Mouse (Mus musculus) CD4-positive, CD25-positive, alpha-beta regulatory T cell, adult 2 months (primary cell): ENCODE measurements around the gene Alox5.
"Not testable (repeated sequence)": the region's sequence is repeated elsewhere in the genome, so short reads cannot be mapped to it uniquely, and the experiment has no call there.

Experiments used
- DNase-seq: peaks from one replicate; pipeline ENCODE4 v3.0.0-alpha.2; 2012; ENCODE audit warnings: low read depth, low spot score

The Alox5 gene

GRCm38 (mm10) chr6:116460544-116461283 lies at the start of gene Alox5:
TSS of gene Alox5 (minus strand) at chr6:116461178.
- no peak for DNase-seq

- DNase-seq: not testable (repeated sequence)
Observed at GRCm38 (mm10) chr6:116506302-116507003, 45.5 kb upstream of the Alox5 start, which contains the start of gene Olfr212. TSS of gene Olfr212 (plus strand) at chr6:116506516.

GRCm38 (mm10) chr6:116495960-116496359 lies 35.0 kb upstream of the Alox5 start:
- DNase-seq: no peak

GRCm38 (mm10) chr6:116493742-116494141 lies 32.8 kb upstream of the Alox5 start:
- DNase-seq: no peak

GRCm38 (mm10) chr6:116488791-116489190 lies 27.8 kb upstream of the Alox5 start, which contains the start of gene Olfr211:
TSS of gene Olfr211 (plus strand) at chr6:116489091.
- no peak for DNase-seq

GRCm38 (mm10) chr6:116486833-116487232 lies 25.9 kb upstream of the Alox5 start:
- DNase-seq: no peak

- DNase-seq: no peak
Observed at GRCm38 (mm10) chr6:116485081-116485480, 24.1 kb upstream of the Alox5 start.

- no peak for DNase-seq
Observed at GRCm38 (mm10) chr6:116468081-116468480, 7.1 kb upstream of the Alox5 start.

- no peak for DNase-seq
Observed at GRCm38 (mm10) chr6:116459232-116459631, 1.7 kb downstream of the Alox5 start.

- DNase-seq: no peak
Observed at GRCm38 (mm10) chr6:116458728-116459127, 2.2 kb downstream of the Alox5 start.

- DNase-seq: no peak
Observed at GRCm38 (mm10) chr6:116456482-116456881, 4.5 kb downstream of the Alox5 start.

GRCm38 (mm10) chr6:116455781-116456180 lies 5.2 kb downstream of the Alox5 start:
- DNase-seq: no peak

GRCm38 (mm10) chr6:116440849-116441248 lies 20.1 kb downstream of the Alox5 start:
- DNase-seq: no peak

GRCm38 (mm10) chr6:116440447-116440846 lies 20.5 kb downstream of the Alox5 start:
- DNase-seq: no peak

- DNase-seq: no peak
Observed at GRCm38 (mm10) chr6:116439531-116439930, 21.4 kb downstream of the Alox5 start.

GRCm38 (mm10) chr6:116438864-116439263 lies 22.1 kb downstream of the Alox5 start:
- no peak for DNase-seq

GRCm38 (mm10) chr6:116428282-116428681 lies 32.7 kb downstream of the Alox5 start:
- no peak for DNase-seq

- no peak for DNase-seq
Observed at GRCm38 (mm10) chr6:116427552-116427951, 33.4 kb downstream of the Alox5 start.

GRCm38 (mm10) chr6:116423664-116424063 lies 37.3 kb downstream of the Alox5 start:
- DNase-seq: no peak

GRCm38 (mm10) chr6:116422991-116423390 lies 38.0 kb downstream of the Alox5 start:
- no peak for DNase-seq

GRCm38 (mm10) chr6:116420271-116420670 lies 40.7 kb downstream of the Alox5 start:
- no peak for DNase-seq

- no peak for DNase-seq
Observed at GRCm38 (mm10) chr6:116419699-116420098, 41.3 kb downstream of the Alox5 start.

GRCm38 (mm10) chr6:116418487-116418886 lies 42.5 kb downstream of the Alox5 start:
- DNase-seq: no peak
